Mouse (Mus musculus) MEL (cell line): ENCODE measurements at regions not wholly inside any gene's neighbourhood (a gene's known extent, or its start where the extent isn't known, plus 50 kb on each side); places are given as distances from the start of the nearest gene placed in this dataset.

Experiments used
- NELFE ChIP-seq: IDR thresholded peaks from 2 replicates; pipeline ENCODE4 v1.6.1; 2011; ENCODE audit warnings: low read depth, low read length, improper control_type of control experiment
- POLR2A ChIP-seq, 2 experiments: IDR thresholded peaks; 2 replicates each; pipeline ENCODE4 v1.6.1; 2011 to 2012; ENCODE audit warnings: low read length in 2 of 2, mild to moderate bottlenecking in 2 of 2, control low read depth in 1 of 2, improper control_type of control experiment in 1 of 2, low read depth in 1 of 2, moderate library complexity in 1 of 2; ENCODE audit not compliant: control insufficient read depth in 1 of 2, insufficient read depth in 1 of 2, poor library complexity in 1 of 2
- SMC3 ChIP-seq: IDR thresholded peaks from 2 replicates; pipeline ENCODE4 v1.6.1; 2011; ENCODE audit warnings: low read depth, low read length, improper control_type of control experiment
- ZC3H11A ChIP-seq: IDR thresholded peaks from 2 replicates; pipeline ENCODE4 v1.6.1; 2012; ENCODE audit warnings: low read depth, mild to moderate bottlenecking, inconsistent platforms, low read length, improper control_type of control experiment

DNA sequence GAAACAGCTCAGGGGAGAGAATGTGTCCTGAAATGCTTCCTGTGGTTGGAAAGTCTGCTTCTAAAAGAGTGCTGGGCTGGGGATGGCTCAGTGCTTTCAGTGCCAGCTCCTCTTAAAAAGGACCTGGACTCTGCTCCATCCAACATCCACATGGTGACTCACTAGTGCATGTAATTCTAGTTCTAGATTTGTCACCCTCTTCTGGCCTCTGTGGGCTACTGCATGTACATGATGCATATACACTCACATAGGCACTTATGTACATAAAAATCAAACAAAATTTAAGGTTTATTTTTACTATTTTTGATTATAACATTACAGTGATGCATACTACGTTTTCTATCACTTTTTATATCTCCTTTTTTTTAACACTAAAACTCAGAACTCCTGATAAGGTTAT is 70.6 kb upstream of the Frem2 start:
- TF ChIP-seq POLR2A (IDR thresholded peaks at IDR 0.05; ENCODE audit: control insufficient read depth in 1 of 2, insufficient read depth in 1 of 2, low read depth in 1 of 2, low read length in 2 of 2, poor library complexity in 1 of 2): no peak
- no peak for TF ChIP-seq NELFE
- no peak for TF ChIP-seq ZC3H11A
- no peak for TF ChIP-seq SMC3
